Mouse (Mus musculus): ENCODE data around the gene Sumf1. TPM values are rescaled to one million over a fixed set of nuclear protein-coding genes. Genes with fewer than 3 reads are reported as not detected.

Sumf1 gene
- polyA plus RNA-seq, 1 experiment, result 16.6 TPM

GRCm38 (mm10) chr6:108211896-108212880 is 26.8 kb upstream of the Sumf1 start:
- Histone ChIP-seq H3K9me3 (no peaks in the 10 kb centered on the region), H3K4me1 (peaks cover 52% of the 10 kb centered on the region), H3K36me3 (replicated peaks; ENCODE audit: low read length) (peaks cover 13% of the 10 kb centered on the region), H3K4me3 (replicated peaks) (peak overlapping the region; percentile 100), H3K27me3 (replicated peaks) (no peaks in the 10 kb centered on the region)
- TF ChIP-seq GATA1 (IDR thresholded peaks at IDR 0.05; ENCODE audit: borderline replicate concordance, low read length) (no peak), FLI1 (IDR thresholded peaks at IDR 0.05; ENCODE audit: low read length) (no peak)

DNA sequence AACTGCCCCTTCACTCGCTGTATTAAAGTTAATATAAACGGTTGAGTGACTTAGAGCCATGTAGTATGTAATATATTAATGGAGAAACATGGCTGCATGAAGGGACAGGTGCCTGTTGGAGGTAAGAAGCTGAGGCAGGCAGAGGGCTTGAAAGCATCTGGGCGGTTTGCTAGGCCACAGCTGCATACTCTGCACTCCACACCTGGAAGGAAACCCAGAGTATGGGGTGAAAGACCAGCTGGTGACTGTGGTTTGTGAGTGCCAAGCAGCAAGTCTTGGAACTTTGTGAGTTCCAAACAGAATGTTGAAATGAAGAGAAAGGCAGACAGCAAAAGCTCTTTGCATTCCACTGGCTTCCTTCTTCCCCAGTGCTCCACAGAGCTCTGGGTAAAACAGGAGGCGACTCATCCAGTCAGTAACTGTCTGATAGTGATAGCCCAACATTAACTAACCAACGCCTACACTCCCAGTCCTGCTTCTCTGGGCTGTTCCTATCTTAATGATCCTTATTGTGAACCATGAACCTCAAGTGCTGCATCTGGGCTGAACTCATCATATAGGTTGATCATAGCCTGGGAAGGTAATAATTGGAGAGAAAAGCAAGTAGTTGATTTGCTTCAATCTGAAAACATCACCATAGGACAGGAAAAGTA is 21.7 kb upstream of the Sumf1 start:
- H3K9me3 ChIP-seq, result no peaks in the 10 kb centered on the region
- H3K27me3 ChIP-seq (replicated peaks), result peaks cover 2% of the 10 kb centered on the region
- peak overlapping the region; percentile 34 for H3K4me3 ChIP-seq (replicated peaks)
- TF ChIP-seq GATA1 (IDR thresholded peaks at IDR 0.05; ENCODE audit: borderline replicate concordance, low read length) (no peak), FLI1 (IDR thresholded peaks at IDR 0.05; ENCODE audit: low read length) (no peak)
- H3K4me1 ChIP-seq, result peaks cover 25% of the 10 kb centered on the region
- H3K36me3 ChIP-seq (replicated peaks; ENCODE audit: low read length), result no peaks in the 10 kb centered on the region

GRCm38 (mm10) chr6:108206145-108206544 is 20.8 kb upstream of the Sumf1 start:
- no peak for TF ChIP-seq FLI1 (IDR thresholded peaks at IDR 0.05; ENCODE audit: low read length)
- no peak for TF ChIP-seq GATA1 (IDR thresholded peaks at IDR 0.05; ENCODE audit: borderline replicate concordance, low read length)
- Histone ChIP-seq H3K4me1 (peaks cover 19% of the 10 kb centered on the region), H3K9me3 (no peaks in the 10 kb centered on the region), H3K4me3 (replicated peaks) (no peak overlapping the region), H3K27me3 (replicated peaks) (peaks cover 2% of the 10 kb centered on the region), H3K36me3 (replicated peaks; ENCODE audit: low read length) (no peaks in the 10 kb centered on the region)

GRCm38 (mm10) chr6:108204322-108204721 is 18.9 kb upstream of the Sumf1 start:
- Histone ChIP-seq H3K27me3 (replicated peaks) (peaks cover 5% of the 10 kb centered on the region), H3K36me3 (replicated peaks; ENCODE audit: low read length) (no peaks in the 10 kb centered on the region), H3K4me3 (replicated peaks) (no peak overlapping the region), H3K9me3 (no peaks in the 10 kb centered on the region), H3K4me1 (peaks cover 21% of the 10 kb centered on the region)
- TF ChIP-seq GATA1 (IDR thresholded peaks at IDR 0.05; ENCODE audit: borderline replicate concordance, low read length) (no peak), FLI1 (IDR thresholded peaks at IDR 0.05; ENCODE audit: low read length) (no peak)

DNA sequence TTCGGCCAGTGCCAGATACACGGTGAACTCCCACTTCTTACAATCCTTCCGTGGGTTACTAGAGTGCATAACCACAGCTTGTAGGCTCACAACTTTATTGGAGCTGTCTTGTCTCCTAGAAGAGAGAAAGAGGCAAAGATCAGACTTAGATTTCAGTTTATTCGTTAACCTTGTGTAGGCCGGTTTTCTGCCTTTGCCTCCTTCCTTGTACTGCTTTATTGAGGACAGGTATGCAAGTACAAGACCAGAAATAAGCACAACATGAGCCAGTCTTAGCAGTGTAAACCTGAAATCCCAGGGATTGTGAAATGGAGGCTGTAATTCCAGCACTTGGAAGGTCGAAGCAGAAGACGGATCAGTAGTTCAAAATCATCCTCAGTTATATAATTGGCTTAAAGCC is 12.9 kb upstream of the Sumf1 start:
- H3K4me1 ChIP-seq, result peaks cover 10% of the 10 kb centered on the region
- no peak for TF ChIP-seq FLI1 (IDR thresholded peaks at IDR 0.05; ENCODE audit: low read length)
- no peak for TF ChIP-seq GATA1 (IDR thresholded peaks at IDR 0.05; ENCODE audit: borderline replicate concordance, low read length)
- H3K27me3 ChIP-seq (replicated peaks), result peaks cover 5% of the 10 kb centered on the region
- no peak overlapping the region for H3K4me3 ChIP-seq (replicated peaks)
- no peaks in the 10 kb centered on the region for H3K36me3 ChIP-seq (replicated peaks; ENCODE audit: low read length)
- H3K9me3 ChIP-seq, result peaks cover 4% of the 10 kb centered on the region; the same call in 1 of the 2 replicates

GRCm38 (mm10) chr6:108197117-108197516 is 11.7 kb upstream of the Sumf1 start:
- peaks cover 3% of the 10 kb centered on the region for H3K27me3 ChIP-seq (replicated peaks)
- peaks cover 16% of the 10 kb centered on the region for H3K4me1 ChIP-seq
- peaks cover 4% of the 10 kb centered on the region; the same call in 1 of the 2 replicates for H3K9me3 ChIP-seq
- TF ChIP-seq FLI1 (IDR thresholded peaks at IDR 0.05; ENCODE audit: low read length), result no peak
- H3K4me3 ChIP-seq (replicated peaks), result no peak overlapping the region
- no peaks in the 10 kb centered on the region for H3K36me3 ChIP-seq (replicated peaks; ENCODE audit: low read length)

DNA sequence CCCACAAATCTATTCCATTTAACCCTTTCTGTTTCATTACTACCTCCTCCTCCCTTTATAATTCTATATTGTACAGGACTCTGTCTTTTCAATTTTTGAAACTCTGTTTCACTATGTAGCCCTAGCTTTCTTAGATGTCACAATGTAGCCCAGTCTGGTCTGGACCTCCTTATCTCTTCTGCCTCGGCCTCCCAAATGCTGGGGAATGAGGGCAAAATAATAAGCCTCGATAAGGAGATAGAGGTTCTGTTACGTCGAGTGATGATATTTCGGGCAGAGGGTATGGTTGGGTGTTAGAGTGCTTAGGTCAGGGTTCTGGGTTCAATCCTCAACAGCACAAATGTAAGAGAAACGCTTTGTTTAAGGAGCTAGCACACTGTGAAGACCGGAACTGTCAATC is 11.3 kb upstream of the Sumf1 start:
- Histone ChIP-seq H3K4me1 (peaks cover 16% of the 10 kb centered on the region), H3K4me3 (replicated peaks) (no peak overlapping the region), H3K27me3 (replicated peaks) (peaks cover 3% of the 10 kb centered on the region), H3K9me3 (peaks cover 4% of the 10 kb centered on the region; the same call in 1 of the 2 replicates), H3K36me3 (replicated peaks; ENCODE audit: low read length) (no peaks in the 10 kb centered on the region)
- TF ChIP-seq GATA1 (IDR thresholded peaks at IDR 0.05; ENCODE audit: borderline replicate concordance, low read length), result no peak
- TF ChIP-seq FLI1 (IDR thresholded peaks at IDR 0.05; ENCODE audit: low read length), result no peak

- no peaks in the 10 kb centered on the region for H3K36me3 ChIP-seq (replicated peaks; ENCODE audit: low read length)
- H3K9me3 ChIP-seq, result no peaks in the 10 kb centered on the region; the same call in 1 of the 2 replicates
- TF ChIP-seq FLI1 (IDR thresholded peaks at IDR 0.05; ENCODE audit: low read length), result no peak
- peaks cover 14% of the 10 kb centered on the region for H3K4me1 ChIP-seq
- H3K4me3 ChIP-seq (replicated peaks), result no peak overlapping the region
- peaks cover 3% of the 10 kb centered on the region for H3K27me3 ChIP-seq (replicated peaks)
These were observed 7.2 kb upstream of the Sumf1 start for GRCm38 (mm10) chr6:108192632-108193031.

GRCm38 (mm10) chr6:108190690-108191089 is 5.3 kb upstream of the Sumf1 start:
- H3K4me3 ChIP-seq (replicated peaks), result no peak overlapping the region
- TF ChIP-seq FLI1 (IDR thresholded peaks at IDR 0.05; ENCODE audit: low read length) (no peak), GATA1 (IDR thresholded peaks at IDR 0.05; ENCODE audit: borderline replicate concordance, low read length) (no peak)
- H3K9me3 ChIP-seq, result no peaks in the 10 kb centered on the region; the same call in 1 of the 2 replicates
- H3K36me3 ChIP-seq (replicated peaks; ENCODE audit: low read length), result no peaks in the 10 kb centered on the region
- H3K4me1 ChIP-seq, result peaks cover 10% of the 10 kb centered on the region; the same call in 1 of the 2 replicates
- H3K27me3 ChIP-seq (replicated peaks), result peaks cover 6% of the 10 kb centered on the region

DNA sequence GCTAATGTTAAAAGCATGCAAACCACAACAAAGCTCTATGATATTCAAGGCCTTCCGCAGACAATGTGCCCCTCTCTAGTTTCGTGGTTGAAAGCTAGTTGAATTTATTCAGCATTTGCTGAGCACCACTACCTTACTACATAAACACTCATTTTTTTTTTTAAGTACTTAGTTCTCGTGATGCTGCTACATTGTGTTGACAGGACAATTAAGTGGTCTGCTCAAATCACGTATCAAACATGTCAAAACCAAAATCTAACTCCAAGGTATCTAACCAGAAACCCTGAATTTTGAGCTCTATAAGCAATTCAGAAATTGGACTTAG is 265 bp upstream of the Sumf1 start:
- no peaks in the 10 kb centered on the region; the same call in 1 of the 2 replicates for H3K9me3 ChIP-seq
- no peak for TF ChIP-seq FLI1 (IDR thresholded peaks at IDR 0.05; ENCODE audit: low read length)
- no peak for TF ChIP-seq GATA1 (IDR thresholded peaks at IDR 0.05; ENCODE audit: borderline replicate concordance, low read length)
- H3K36me3 ChIP-seq (replicated peaks; ENCODE audit: low read length), result no peaks in the 10 kb centered on the region
- H3K4me1 ChIP-seq, result peaks cover 17% of the 10 kb centered on the region
- H3K27me3 ChIP-seq (replicated peaks), result peaks cover 6% of the 10 kb centered on the region
- peak overlapping the region; percentile 98 for H3K4me3 ChIP-seq (replicated peaks)

Data from megakaryocyte, embryonic 14.5 days (primary cell).